Mouse (Mus musculus): ENCODE measurements around the gene Foxo3.

GRCm38 (mm10) chr10:42259602-42260001, 17.0 kb downstream of the Foxo3 start:
- TF ChIP-seq CTCF (IDR thresholded peaks at IDR 0.05; ENCODE audit: low read depth) (no peak), EP300 (optimal IDR thresholded peaks at IDR 0.05) (no peak)

Data from stomach, postnatal 0 days (tissue).